Mouse (Mus musculus): ENCODE results near the gene Rac2. TPM values are rescaled to one million over a fixed set of nuclear protein-coding genes. Genes with fewer than 3 reads are reported as not detected.

The Rac2 gene
- total RNA-seq, 1 experiment from 2014 or later = 252 TPM

DNA sequence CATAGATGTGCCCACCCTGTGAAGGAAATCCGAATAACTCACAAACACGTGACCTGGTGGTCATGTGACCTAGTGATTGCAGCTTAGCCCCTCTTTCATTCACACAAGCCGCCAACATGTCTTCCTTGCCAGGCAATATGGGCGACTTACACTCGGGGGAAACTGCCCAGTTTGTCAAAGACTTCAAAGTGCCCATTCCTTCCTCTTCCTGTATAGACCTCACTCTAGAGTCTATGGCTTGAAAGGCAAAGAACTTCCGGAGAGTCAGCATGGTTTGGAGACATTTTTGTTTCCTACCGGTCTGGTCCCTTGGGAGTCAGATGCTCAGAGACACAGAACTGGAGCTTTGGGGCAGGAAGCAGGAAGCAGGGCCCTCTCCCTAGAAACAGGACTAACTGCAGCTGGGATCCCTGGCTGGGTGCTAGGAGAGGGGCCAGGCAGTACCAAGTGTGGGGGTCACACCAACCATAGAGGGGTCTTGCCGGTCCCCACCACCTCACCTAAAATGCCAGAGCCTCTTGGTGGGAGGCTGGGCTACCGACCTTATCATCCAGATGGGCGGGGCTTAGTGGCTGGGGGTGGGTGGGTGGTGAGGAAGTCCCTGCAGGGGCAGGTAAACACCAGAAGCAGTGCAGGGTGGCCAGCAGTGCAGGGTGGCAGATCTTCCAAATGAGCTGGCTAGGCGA, 43.7 kb downstream of the Rac2 start:
- ATAC-seq (replicated peaks; ENCODE audit: low read depth, poor library complexity, severe bottlenecking) = no peak

DNA sequence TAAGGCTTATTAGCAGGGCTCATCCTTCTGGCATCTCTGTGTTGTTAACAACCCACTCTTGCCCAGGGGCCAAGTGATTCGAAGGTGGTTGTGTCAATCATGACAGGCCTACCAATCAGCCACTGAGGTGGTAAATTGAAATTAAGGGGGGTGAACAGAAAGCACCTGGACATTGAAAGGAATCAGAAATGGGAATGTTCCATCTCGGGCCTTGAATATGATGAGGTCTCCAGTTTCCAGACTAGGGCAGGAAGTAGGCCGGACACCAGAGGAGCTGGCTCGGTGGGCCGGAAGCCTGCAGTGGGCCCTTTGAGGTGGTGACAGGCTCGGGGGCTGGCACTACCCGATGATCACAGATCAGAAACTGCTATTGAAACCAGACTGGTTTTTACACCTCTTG, 44.6 kb downstream of the Rac2 start:
- no peak; the same call in 1 of the 2 replicates for ATAC-seq (replicated peaks; ENCODE audit: low read depth, poor library complexity, severe bottlenecking)

DNA sequence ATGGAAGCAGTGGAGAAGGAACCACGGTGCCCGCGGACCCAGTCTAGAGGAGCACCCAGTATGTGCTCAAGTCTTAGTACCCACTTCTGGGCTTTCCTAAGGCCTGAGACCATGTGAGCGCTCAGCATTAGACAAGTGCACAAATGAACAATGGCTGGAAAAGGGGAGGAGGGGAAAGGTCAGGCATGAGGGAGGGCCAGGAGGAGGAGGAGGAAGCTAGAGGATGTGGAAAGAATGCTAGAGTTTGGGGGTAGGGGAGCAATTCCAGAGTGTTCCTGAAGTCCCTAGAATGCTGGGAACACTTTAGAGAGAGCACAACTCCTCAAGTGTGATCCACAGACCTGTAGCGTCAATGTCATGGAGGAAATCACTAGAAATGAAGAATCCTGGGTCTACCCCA, 48.4 kb downstream of the Rac2 start:
- no peak for ATAC-seq (replicated peaks; ENCODE audit: low read depth, poor library complexity, severe bottlenecking)

DNA sequence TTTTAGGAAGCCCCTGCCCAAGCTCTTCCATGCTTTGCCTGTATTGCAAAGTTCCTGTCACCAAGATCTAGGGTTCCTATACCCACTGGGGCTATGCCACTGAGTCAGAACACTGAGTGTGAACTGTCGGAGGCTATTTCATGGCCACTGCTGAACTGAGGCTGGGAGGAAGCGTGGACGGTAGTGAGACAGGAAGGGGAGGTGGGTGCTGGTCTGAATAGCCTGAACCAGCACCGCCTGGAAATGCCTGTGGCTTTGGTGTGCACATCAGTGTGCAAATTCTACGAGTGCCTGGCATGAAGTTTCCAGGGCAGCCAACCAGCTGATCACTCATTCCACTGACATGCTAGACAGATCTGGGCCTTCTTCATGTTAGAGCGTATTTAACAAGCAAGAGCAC, 50.7 kb downstream of the Rac2 start:
- no peak for ATAC-seq (replicated peaks; ENCODE audit: low read depth, poor library complexity, severe bottlenecking)

DNA sequence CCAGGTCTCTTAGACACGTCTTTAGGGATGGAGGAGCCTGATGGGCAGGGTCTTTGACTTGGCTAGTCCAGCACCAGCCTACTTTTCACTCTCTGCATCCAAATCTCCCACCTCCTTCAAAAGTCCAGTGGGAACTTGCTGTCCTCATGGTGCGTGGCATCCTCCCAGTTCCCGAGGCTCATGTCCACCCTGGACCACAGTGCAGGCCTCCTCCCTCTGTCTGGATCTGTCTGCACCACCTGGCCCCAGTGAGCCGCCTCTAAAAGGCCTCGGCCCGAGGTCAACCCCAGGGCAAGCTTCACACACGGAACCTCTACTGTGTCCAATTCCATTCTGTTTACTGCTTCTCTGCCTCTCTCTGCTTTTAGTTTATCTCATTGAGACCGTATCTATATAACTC, 51.3 kb downstream of the Rac2 start:
- no peak for ATAC-seq (replicated peaks; ENCODE audit: low read depth, poor library complexity, severe bottlenecking)

DNA sequence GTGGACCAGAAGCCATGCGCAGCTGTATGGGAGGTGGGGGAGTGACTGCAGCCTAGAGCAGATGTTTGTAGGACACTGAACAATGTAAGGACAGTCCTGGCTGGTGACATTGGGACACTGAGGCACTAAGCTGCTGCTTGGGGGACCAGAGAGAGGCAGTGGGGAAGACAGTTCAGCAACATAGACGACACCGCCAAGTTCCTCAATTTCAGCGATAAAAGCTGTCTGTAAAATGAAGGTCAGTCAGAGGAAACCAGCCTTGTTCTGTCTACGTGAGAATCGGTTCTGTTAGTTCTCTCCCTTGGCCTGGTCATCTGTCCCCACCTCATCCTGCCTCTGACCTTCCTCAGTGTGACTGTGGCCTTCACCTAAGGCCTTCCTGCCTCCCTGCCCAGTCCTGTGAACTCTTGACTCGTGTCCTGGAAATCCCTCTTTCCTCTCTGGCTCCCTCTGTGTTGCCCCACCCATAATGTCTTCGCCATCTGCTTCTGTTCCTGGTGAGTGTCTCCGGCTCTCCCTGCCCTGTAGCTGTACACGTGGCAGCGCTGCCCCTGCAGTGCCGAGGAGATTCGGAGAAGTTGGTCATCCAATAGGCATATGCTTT, 52.4 kb downstream of the Rac2 start:
- ATAC-seq (replicated peaks; ENCODE audit: low read depth, poor library complexity, severe bottlenecking) = peak; percentile 51

DNA sequence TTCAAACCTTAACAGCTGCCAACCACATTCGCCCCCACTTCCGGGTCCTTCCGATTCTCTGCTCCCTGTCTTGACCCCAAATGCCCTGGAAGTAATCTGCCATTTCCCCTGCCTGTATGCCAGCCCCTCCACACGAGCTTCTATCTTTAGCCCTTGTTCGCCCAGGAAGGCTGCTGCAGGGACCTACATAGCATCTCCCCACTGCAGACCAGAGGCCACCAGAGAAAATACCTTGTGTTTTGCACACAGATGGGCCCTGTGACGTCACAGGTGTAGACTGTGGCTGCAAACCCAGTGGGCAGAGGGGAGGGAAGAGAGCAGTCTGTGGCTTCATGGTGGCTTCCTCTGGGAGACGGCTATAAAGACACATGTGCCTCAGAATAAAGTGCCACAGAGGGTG, 54.4 kb downstream of the Rac2 start:
- ATAC-seq (replicated peaks; ENCODE audit: low read depth, poor library complexity, severe bottlenecking) = no peak

DNA sequence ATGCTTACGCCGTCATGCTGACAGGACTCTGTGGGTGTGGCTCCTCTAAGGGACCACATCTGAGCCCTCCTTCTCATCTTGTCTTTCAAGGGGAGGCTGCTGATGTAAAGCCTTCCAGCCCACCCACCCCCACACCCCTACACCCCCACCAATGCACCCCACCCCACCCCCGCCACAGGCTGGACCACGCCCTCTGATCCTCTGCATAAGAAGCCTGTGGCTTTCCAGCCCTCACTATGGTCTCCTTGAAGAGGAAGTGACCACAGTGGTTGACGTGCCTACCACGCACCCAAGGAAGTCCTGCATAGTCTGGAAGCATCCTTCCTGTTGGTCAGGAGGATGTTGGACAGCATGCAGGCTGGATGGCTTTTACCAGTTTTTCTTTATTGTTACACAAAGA, 56.8 kb downstream of the Rac2 start:
- ATAC-seq (replicated peaks; ENCODE audit: low read depth, poor library complexity, severe bottlenecking) = peak; percentile 36; the same call in 1 of the 2 replicates

DNA sequence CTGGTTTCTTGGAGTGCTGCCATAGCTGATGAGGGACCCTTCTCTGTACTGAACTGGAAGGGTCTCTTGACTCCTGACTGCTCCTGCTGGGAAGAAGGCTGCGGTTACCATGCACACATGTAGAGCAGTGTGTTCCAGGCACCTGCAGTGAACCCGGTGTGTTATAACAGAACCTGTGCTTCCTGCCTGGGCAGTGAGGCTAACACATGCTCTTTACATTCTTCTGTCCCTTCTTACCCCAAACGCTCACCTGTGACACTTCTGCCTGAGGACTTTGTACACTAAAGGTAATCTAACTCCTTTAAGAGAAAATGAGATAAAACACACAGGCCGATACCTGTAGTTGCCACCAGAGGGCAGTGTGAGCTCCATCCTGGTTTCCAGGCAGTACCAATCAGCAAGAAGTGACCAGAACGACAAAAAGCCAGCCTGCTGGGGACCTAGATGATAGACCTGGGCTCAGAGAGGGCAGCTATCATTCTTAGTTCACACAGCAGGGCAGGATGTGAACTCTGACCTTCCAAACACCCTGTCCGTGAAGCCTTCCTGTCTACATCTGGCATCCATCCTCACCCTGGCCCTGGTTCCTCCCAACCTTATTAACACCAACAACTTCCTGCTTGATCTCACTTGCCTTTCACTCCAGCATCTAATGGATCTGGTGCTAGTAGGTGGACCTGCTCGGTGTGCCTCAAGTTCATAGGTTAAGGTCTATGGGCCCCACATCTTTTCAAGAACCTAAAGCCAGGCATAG, 58.0 kb downstream of the Rac2 start:
- ATAC-seq (replicated peaks; ENCODE audit: low read depth, poor library complexity, severe bottlenecking) = peak; percentile 40

DNA sequence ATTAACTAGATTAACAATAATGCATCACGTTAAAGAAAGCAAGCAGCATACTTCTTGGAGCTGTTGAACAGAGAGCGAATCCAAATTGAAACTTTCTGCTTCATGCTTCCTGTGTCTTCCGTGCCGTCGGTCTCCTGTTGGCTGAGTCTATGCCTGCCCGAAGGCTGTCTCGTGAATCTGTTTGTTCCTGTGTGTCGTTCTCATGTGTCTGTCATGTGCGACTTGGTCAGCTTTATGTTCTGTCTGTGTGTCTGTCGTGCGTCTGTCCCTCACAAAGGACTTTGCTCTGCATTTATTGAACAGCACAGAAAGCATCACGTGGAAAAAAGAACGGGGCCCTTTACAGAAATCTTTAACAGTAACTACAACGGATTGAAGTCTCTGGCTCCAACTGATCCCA, 59.6 kb downstream of the Rac2 start:
- ATAC-seq (replicated peaks; ENCODE audit: low read depth, poor library complexity, severe bottlenecking) = no peak

DNA sequence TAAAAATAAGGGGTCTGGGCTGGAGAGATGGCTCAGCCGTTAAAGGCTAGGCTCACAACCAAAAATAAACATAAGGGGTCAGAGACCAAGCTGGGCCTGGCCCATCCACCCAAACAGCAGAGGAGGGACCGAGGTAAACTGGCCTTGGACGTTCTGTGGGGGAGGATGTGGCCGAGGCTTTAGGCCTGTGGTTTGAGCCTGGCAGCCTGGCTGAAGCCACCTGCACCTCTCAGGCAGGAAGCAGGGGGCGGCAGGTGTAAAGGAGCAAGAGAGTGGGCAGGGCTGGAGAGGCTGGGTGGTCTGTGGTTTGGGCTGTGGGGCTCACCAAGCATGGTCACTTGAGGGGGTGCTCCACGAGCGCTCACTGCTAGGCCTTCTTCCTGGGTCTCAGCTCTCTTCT, 60.6 kb downstream of the Rac2 start:
- ATAC-seq (replicated peaks; ENCODE audit: low read depth, poor library complexity, severe bottlenecking) = no peak

DNA sequence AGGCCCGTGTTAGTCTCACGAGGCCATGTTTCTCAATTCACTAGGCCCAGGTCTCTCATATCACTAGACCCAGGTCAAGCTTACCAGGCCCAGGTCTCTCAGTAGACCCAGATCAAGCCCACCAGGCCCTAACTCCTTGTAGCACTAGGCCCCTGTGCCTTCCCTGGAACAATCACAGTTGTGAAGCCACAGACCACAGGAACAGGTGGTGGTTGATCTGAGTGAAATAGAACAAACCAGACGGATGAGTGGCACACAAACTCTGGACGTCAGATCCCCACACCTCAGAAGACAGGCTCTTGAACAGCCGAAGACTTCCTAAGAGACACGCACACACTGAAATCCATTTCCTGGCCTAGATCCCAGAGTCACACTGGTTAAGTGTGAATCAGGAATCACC, 61.8 kb downstream of the Rac2 start:
- 0 out of 2 replicates have a peak, but pooled peaks have one; percentile 17 for ATAC-seq (replicated peaks; ENCODE audit: low read depth, poor library complexity, severe bottlenecking)

DNA sequence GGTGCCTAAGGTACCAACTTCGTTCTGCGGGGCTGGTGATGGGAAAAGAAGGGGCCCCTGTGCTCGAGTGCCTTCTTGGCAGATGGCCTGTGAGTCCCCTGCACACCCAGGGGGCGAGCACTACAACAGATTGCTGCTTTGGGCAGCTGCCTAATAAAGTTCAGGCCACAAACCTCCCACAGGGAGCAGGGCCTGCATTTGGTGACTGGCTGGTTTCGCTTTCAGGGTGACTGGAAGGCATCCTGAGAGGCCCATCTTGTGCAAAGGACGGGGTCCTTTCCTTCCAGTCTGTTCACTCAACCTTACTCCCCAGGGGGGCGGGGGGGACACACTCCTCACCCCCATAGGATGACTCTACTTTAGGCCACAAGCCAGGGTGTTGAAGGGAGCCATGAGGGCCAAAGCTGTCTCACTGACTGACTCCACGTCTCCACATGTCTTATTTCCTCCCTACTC, 62.4 kb downstream of the Rac2 start:
- peak; percentile 27 for ATAC-seq (replicated peaks; ENCODE audit: low read depth, poor library complexity, severe bottlenecking)

DNA sequence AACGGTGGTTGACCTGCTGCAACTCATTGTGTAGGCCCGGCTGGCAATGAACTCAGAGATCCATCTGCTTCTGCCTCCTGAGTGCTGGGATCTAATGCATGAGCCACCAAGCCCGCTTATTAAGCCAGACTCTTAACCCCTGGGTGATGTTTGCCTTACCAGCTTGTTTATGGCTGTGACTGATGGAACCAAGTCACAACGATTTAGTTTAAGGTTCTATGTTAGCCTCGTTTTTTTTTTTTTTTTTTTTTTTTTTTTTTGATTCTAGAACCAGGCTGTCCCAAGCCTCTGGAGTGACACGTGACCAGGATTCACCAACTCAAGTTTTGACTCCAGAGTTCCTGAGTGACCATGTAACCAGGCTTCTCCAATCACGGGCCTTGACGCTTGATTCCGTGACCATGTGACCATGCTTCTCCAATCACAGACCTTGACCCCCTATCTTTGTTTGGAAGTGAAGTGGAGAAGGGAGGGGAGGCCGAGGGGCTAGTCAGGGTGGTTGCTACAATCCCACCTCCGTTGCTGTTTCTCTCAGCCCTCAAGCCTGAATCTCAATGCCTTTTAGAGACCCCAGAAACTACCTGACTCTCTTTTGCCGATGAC, 63.2 kb downstream of the Rac2 start:
- no peak for ATAC-seq (replicated peaks; ENCODE audit: low read depth, poor library complexity, severe bottlenecking)

Other genes with a start within 250 kb of the Rac2 start
- 18.1 and 33.5 TPM in 2 replicates for gene Csf2rb, start 247.0 kb downstream of the Rac2 start, total RNA-seq (2017)
- gene Tex33, start 176.9 kb downstream of the Rac2 start, total RNA-seq (2017) = not detected in 2 replicates
- 7.3 and 11.1 TPM in 2 replicates for gene Tst, start 166.9 kb downstream of the Rac2 start, total RNA-seq (2017)
- 22.9 and 45.3 TPM in 2 replicates for gene Mpst, start 166.4 kb downstream of the Rac2 start, total RNA-seq (2017)
- 11.8 and 22.8 TPM in 2 replicates for gene Kctd17, start 144.2 kb downstream of the Rac2 start, total RNA-seq (2017)
- not detected in 2 replicates for gene Tmprss6, start 104.1 kb downstream of the Rac2 start, total RNA-seq (2017)
- gene Il2rb, start 77.5 kb downstream of the Rac2 start, total RNA-seq (2017) = 0.19 and 1.9 TPM in 2 replicates
- 0.24 and 0.50 TPM in 2 replicates for gene C1qtnf6, start 41.4 kb downstream of the Rac2 start, total RNA-seq (2017)
- gene Sstr3, start 28.1 kb downstream of the Rac2 start, total RNA-seq (2017) = not detected in 2 replicates
- 36.3 and 48.0 TPM in 2 replicates for gene Cyth4, start 24.3 kb upstream of the Rac2 start, total RNA-seq (2017)
- not detected in 2 replicates for gene Elfn2, start 146.0 kb upstream of the Rac2 start, total RNA-seq (2017)
- gene Mfng, start 200.7 kb upstream of the Rac2 start, total RNA-seq (2017) = 9.2 and 13.6 TPM in 2 replicates
- not detected in 2 replicates for gene Card10, start 230.3 kb upstream of the Rac2 start, total RNA-seq (2017)